Mouse (Mus musculus) ES-E14 (cell line): ENCODE results near the gene Irak4.

ENCODE experiments used
- ZC3H11A ChIP-seq: IDR thresholded peaks from 2 replicates; pipeline ENCODE4 v1.6.1; 2012; ENCODE audit warnings: low read depth, mild to moderate bottlenecking, inconsistent platforms, low read length, borderline replicate concordance
- ZNF384 ChIP-seq: IDR thresholded peaks from 2 replicates; pipeline ENCODE4 v1.6.1; 2012; ENCODE audit warnings: low read depth, low read length, inconsistent platforms

- TF ChIP-seq ZNF384: no peak
- TF ChIP-seq ZC3H11A: no peak
These were observed 655 bp upstream of the Irak4 start for GRCm38 (mm10) chr15:94542567-94543408.
